Mouse (Mus musculus) bone marrow, adult 2 months (tissue): ENCODE measurements around the gene Stim1.

Source experiments
- CTCF ChIP-seq: fragments of 200-500 bp; IDR thresholded peaks from 2 replicates; pipeline ENCODE4 v1.5.1; 2011; ENCODE audit warnings: low read length, control low read depth; ENCODE audit not compliant: control insufficient read depth, insufficient read depth
- POLR2A ChIP-seq: fragments of 200-500 bp; IDR thresholded peaks from 2 replicates; pipeline ENCODE4 v1.6.1; 2011; ENCODE audit warnings: low read depth, mild to moderate bottlenecking, control low read depth, low read length, borderline replicate concordance; ENCODE audit not compliant: control insufficient read depth

DNA sequence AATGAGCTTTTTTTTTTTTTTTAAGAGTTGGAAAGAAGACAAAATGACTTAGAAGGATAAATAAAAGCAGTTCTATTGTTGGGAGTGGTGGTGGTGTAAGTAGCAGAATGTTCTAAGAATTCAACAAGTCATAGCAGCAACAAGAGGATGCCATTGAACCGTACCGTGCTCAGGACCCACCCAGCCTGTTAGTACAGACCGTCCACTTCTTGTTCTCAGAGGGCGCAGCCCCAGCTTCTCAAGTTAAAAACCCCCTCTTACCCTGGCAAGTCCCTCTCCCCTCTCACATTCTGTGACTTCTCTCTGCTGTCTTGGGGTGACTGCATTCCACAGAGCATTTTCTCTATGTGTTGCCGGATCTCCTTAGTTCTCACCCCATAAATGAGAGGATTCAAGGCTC lies 209.0 kb downstream of the Stim1 start:
- TF ChIP-seq CTCF (no peak), POLR2A (no peak)
